Mouse (Mus musculus): ENCODE measurements around the gene 1700016H13Rik.

- no peak for TF ChIP-seq FOSL1 (IDR thresholded peaks at IDR 0.05; ENCODE audit: insufficient read depth, low read length, poor library complexity, severe bottlenecking)
- TF ChIP-seq CTCF (IDR thresholded peaks at IDR 0.05; ENCODE audit: control insufficient read depth, insufficient read depth, insufficient read length) = no peak
- no peak for TF ChIP-seq MYOG (IDR thresholded peaks at IDR 0.05; ENCODE audit: control insufficient read depth, extremely low read depth, insufficient read length)
- no peak for TF ChIP-seq CEBPB (IDR thresholded peaks at IDR 0.05; ENCODE audit: low read depth)
Observed at GRCm38 (mm10) chr5:103693041-103693641, 37.3 kb upstream of the 1700016H13Rik start.

Measured in C2C12 (cell line).